Mouse (Mus musculus): ENCODE results near the gene Ccdc47. TPM values are rescaled to one million over a fixed set of nuclear protein-coding genes. Genes with fewer than 3 reads are reported as not detected.

Gene Ccdc47
- polyA plus RNA-seq, 2 experiments = 48.8 to 63.7 TPM

GRCm38 (mm10) chr11:106256775-106257174 is 40.6 kb upstream of the Ccdc47 start:
- no peak for TF ChIP-seq POLR2A (IDR thresholded peaks at IDR 0.05; ENCODE audit: borderline replicate concordance, extremely low read depth, insufficient read depth, insufficient read length)
- peak overlapping the region; percentile 89 for H3K4me3 ChIP-seq (replicated peaks; ENCODE audit: low read length)
- peaks cover 16% of the 10 kb centered on the region for H3K4me1 ChIP-seq (ENCODE audit: control insufficient read depth, insufficient read depth, low read length)
- H3K9ac ChIP-seq (ENCODE audit: low read depth, low read length, severe bottlenecking) = peak overlapping the region; percentile 80
- 70% methylated on average over 5 of the region's 5 CpGs for WGBS
- H3K27me3 ChIP-seq (ENCODE audit: control insufficient read depth, insufficient read depth, low read length) = no peaks in the 10 kb centered on the region
- peaks cover 56% of the 10 kb centered on the region for H3K36me3 ChIP-seq (ENCODE audit: control insufficient read depth, insufficient read depth, low read length)
- H3K9me3 ChIP-seq (ENCODE audit: control insufficient read depth, low read length) = no peaks in the 10 kb centered on the region
- H3K4me2 ChIP-seq (replicated peaks; ENCODE audit: low read depth, low read length, severe bottlenecking) = peak overlapping the region; percentile 95
- no peak for DNase-seq (ENCODE audit: low spot score)
- no peak for ATAC-seq (ENCODE audit: low FRiP score, low read depth)
- H3K27ac ChIP-seq (replicated peaks; ENCODE audit: low read depth, low read length) = no peak overlapping the region

GRCm38 (mm10) chr11:106255685-106256451 is 39.7 kb upstream of the Ccdc47 start, which contains the start of the genes Ftsj3 and Psmc5:
Ftsj3 (minus strand) TSS chr11:106256079.
Psmc5 (plus strand) TSS chr11:106256154.
- Histone ChIP-seq H3K36me3 (ENCODE audit: control insufficient read depth, insufficient read depth, low read length) (peaks cover 56% of the 10 kb centered on the region), H3K9me3 (ENCODE audit: control insufficient read depth, low read length) (no peaks in the 10 kb centered on the region), H3K9ac (ENCODE audit: low read depth, low read length, severe bottlenecking) (peak within 1 kb of the TSS; percentile 80), H3K4me3 (replicated peaks; ENCODE audit: low read length) (peak within 1 kb of the TSS; percentile 89), H3K27ac (replicated peaks; ENCODE audit: low read depth, low read length) (peak within 1 kb of the TSS; percentile 77), H3K4me1 (ENCODE audit: control insufficient read depth, insufficient read depth, low read length) (peaks cover 16% of the 10 kb centered on the region), H3K4me2 (replicated peaks; ENCODE audit: low read depth, low read length, severe bottlenecking) (peak within 1 kb of the TSS; percentile 95), H3K27me3 (ENCODE audit: control insufficient read depth, insufficient read depth, low read length) (no peaks in the 10 kb centered on the region)
- TF ChIP-seq POLR2A (IDR thresholded peaks at IDR 0.05; ENCODE audit: borderline replicate concordance, extremely low read depth, insufficient read depth, insufficient read length) = peak; percentile 84; the same call in 1 of the 2 replicates
- WGBS = 0% methylated on average over 42 of the region's 42 CpGs
- ATAC-seq (ENCODE audit: low FRiP score, low read depth) (peak; percentile 96), DNase-seq (ENCODE audit: low spot score) (peak; percentile 96)

- no peak for DNase-seq (ENCODE audit: low spot score)
- Histone ChIP-seq H3K27me3 (ENCODE audit: control insufficient read depth, insufficient read depth, low read length) (no peaks in the 10 kb centered on the region), H3K4me2 (replicated peaks; ENCODE audit: low read depth, low read length, severe bottlenecking) (peak overlapping the region; percentile 95), H3K9me3 (ENCODE audit: control insufficient read depth, low read length) (no peaks in the 10 kb centered on the region), H3K4me1 (ENCODE audit: control insufficient read depth, insufficient read depth, low read length) (peaks cover 16% of the 10 kb centered on the region), H3K36me3 (ENCODE audit: control insufficient read depth, insufficient read depth, low read length) (peaks cover 58% of the 10 kb centered on the region), H3K27ac (replicated peaks; ENCODE audit: low read depth, low read length) (peak overlapping the region; percentile 77; the same call in 1 of the 2 replicates), H3K9ac (ENCODE audit: low read depth, low read length, severe bottlenecking) (peak overlapping the region; percentile 80), H3K4me3 (replicated peaks; ENCODE audit: low read length) (peak overlapping the region; percentile 89)
- no peak for ATAC-seq (ENCODE audit: low FRiP score, low read depth)
- no peak for TF ChIP-seq POLR2A (IDR thresholded peaks at IDR 0.05; ENCODE audit: borderline replicate concordance, extremely low read depth, insufficient read depth, insufficient read length)
- WGBS = 5% methylated on average over 22 of the region's 22 CpGs
Observed at GRCm38 (mm10) chr11:106255174-106255573, 39.0 kb upstream of the Ccdc47 start.

- Histone ChIP-seq H3K9me3 (ENCODE audit: control insufficient read depth, low read length) (no peaks in the 10 kb centered on the region), H3K36me3 (ENCODE audit: control insufficient read depth, insufficient read depth, low read length) (peaks cover 62% of the 10 kb centered on the region), H3K27ac (replicated peaks; ENCODE audit: low read depth, low read length) (no peak overlapping the region), H3K9ac (ENCODE audit: low read depth, low read length, severe bottlenecking) (peak overlapping the region; percentile 80), H3K4me2 (replicated peaks; ENCODE audit: low read depth, low read length, severe bottlenecking) (peak overlapping the region; percentile 95), H3K4me1 (ENCODE audit: control insufficient read depth, insufficient read depth, low read length) (peaks cover 16% of the 10 kb centered on the region), H3K27me3 (ENCODE audit: control insufficient read depth, insufficient read depth, low read length) (no peaks in the 10 kb centered on the region), H3K4me3 (replicated peaks; ENCODE audit: low read length) (peak overlapping the region; percentile 89)
- no peak for TF ChIP-seq POLR2A (IDR thresholded peaks at IDR 0.05; ENCODE audit: borderline replicate concordance, extremely low read depth, insufficient read depth, insufficient read length)
- WGBS = 12% methylated on average over 2 of the region's 2 CpGs
- ATAC-seq (ENCODE audit: low FRiP score, low read depth) = no peak
- no peak for DNase-seq (ENCODE audit: low spot score)
Observed at GRCm38 (mm10) chr11:106254767-106255166, 38.6 kb upstream of the Ccdc47 start.

GRCm38 (mm10) chr11:106249326-106249725 is 33.2 kb upstream of the Ccdc47 start:
- Histone ChIP-seq H3K9me3 (ENCODE audit: control insufficient read depth, low read length) (peaks cover 6% of the 10 kb centered on the region), H3K4me3 (replicated peaks; ENCODE audit: low read length) (no peak overlapping the region), H3K27ac (replicated peaks; ENCODE audit: low read depth, low read length) (no peak overlapping the region), H3K4me1 (ENCODE audit: control insufficient read depth, insufficient read depth, low read length) (no peaks in the 10 kb centered on the region), H3K9ac (ENCODE audit: low read depth, low read length, severe bottlenecking) (no peak overlapping the region), H3K27me3 (ENCODE audit: control insufficient read depth, insufficient read depth, low read length) (no peaks in the 10 kb centered on the region), H3K36me3 (ENCODE audit: control insufficient read depth, insufficient read depth, low read length) (peaks cover 97% of the 10 kb centered on the region), H3K4me2 (replicated peaks; ENCODE audit: low read depth, low read length, severe bottlenecking) (no peak overlapping the region)
- no peak for TF ChIP-seq POLR2A (IDR thresholded peaks at IDR 0.05; ENCODE audit: borderline replicate concordance, extremely low read depth, insufficient read depth, insufficient read length)
- 87% methylated on average over 7 of the region's 7 CpGs for WGBS
- DNase-seq (ENCODE audit: low spot score) = no peak
- ATAC-seq (ENCODE audit: low FRiP score, low read depth) = no peak
